Mouse (Mus musculus) E14TG2a.4 (cell line): ENCODE results near the gene Marco.

Experiments
- CTCF ChIP-seq: conservative IDR thresholded peaks from 2 replicates; pipeline ENCODE4 v1.5.1; 2014; ENCODE audit warnings: low read length
- NANOG ChIP-seq: IDR thresholded peaks from 2 replicates; pipeline ENCODE4 v1.6.1; 2014; ENCODE audit warnings: borderline replicate concordance, low read length, mixed read lengths

GRCm38 (mm10) chr1:120459032-120459431, 45.8 kb downstream of the Marco start:
- TF ChIP-seq CTCF (no peak), NANOG (no peak)
